Comparison of ENCODE assay signal across 8 mouse cellular contexts in genomic region chr9:21760155-21761088, GRCm38 (mm10). TPM values are rescaled to one million over a fixed set of nuclear protein-coding genes. Genes with fewer than 3 reads are reported as not detected.
DNase-seq lines count a peak whose midpoint lies in the region; ATAC-seq lines count a peak whose summit lies in the region.

Gene Spc24, minus strand, starts transcription at chr9:21760303.

- H3K36me3 ChIP-seq in hindbrain, embryonic 12.5 days = peaks cover 14% of the 10 kb centered on the region; the same call in 1 of the 2 replicates

- DNase-seq in NIH3T3 (ENCODE audit: low read depth) = peak; percentile 96
- DNase-seq in cerebellum, postnatal 10 days = peak; percentile 98 to 99
- DNase-seq in frontal cortex, postnatal 10 days (ENCODE audit: low spot score in 2 of 2) = peak; percentile 91 to 95
- DNase-seq in layer of hippocampus, postnatal 14 days (ENCODE audit: low spot score in 2 of 2) = peak; percentile 94 to 98
- peak; percentile 94 for DNase-seq in lung, postnatal 14 days
- DNase-seq in retina, adult 2 months (ENCODE audit: low read depth, low spot score) = peak; percentile 95
- DNase-seq in thymus, postnatal 36 days = peak; percentile 95

- peak within 1 kb of the TSS; percentile 79 for H3K4me2 ChIP-seq in hindbrain, embryonic 12.5 days (replicated peaks)

- H3K4me1 ChIP-seq in hindbrain, embryonic 12.5 days = peaks cover 13% of the 10 kb centered on the region

- no peaks in the 10 kb centered on the region for H3K27me3 ChIP-seq in hindbrain, embryonic 12.5 days

- peak within 1 kb of the TSS; percentile 75 for H3K4me3 ChIP-seq in hindbrain, embryonic 12.5 days

- under 1% methylated on average over 54 of the region's 54 CpGs for WGBS in hindbrain, embryonic 12.5 days

- peak within 1 kb of the TSS; percentile 74 for H3K9ac ChIP-seq in hindbrain, embryonic 12.5 days

- peak; percentile 97 for ATAC-seq in hindbrain, embryonic 12.5 days (ENCODE audit: low FRiP score)

- H3K27ac ChIP-seq in hindbrain, embryonic 12.5 days = peak within 1 kb of the TSS; percentile 79

- H3K9me3 ChIP-seq in hindbrain, embryonic 12.5 days (replicated peaks) = no peaks in the 10 kb centered on the region

RNA-seq across cellular contexts. Expression of gene Spc24, which starts in this region (rescaled TPM):
- 61.6 and 68.2 TPM in 2 replicates for polyA plus RNA-seq in hindbrain, embryonic 12.5 days (2016; fragmentation: Nextera tagmentation; extraction: Ambion mirVana)
- 1 to 10 TPM; 2.1 to 4.0 TPM for total RNA-seq in layer of hippocampus, postnatal 14 days (2021)

Comparison
In these comparisons a context has a peak if more than half of its experiments do, and no peak if none do; other contexts are left out.
1. Peak in every context shown above with its lines: DNase-seq, ATAC-seq, H3K4me3 ChIP-seq and H3K27ac ChIP-seq.